Mouse (Mus musculus) small intestine, adult 2 months (tissue): ENCODE measurements around the gene Zfp804a. TPM values are rescaled to one million over a fixed set of nuclear protein-coding genes. Genes with fewer than 3 reads are reported as not detected.

Source experiments
- H3K27ac ChIP-seq: fragments of 200-500 bp; 2 replicates; pipeline ENCODE4 v1.5.1; 2012; ENCODE audit warnings: low read depth, low read length, control low read depth, inconsistent platforms; ENCODE audit not compliant: insufficient read depth
- H3K27me3 ChIP-seq: fragments of 200-500 bp; 2 replicates; pipeline ENCODE4 v1.6.1; 2012; ENCODE audit warnings: mild to moderate bottlenecking, moderate library complexity, low read length, inconsistent platforms; ENCODE audit not compliant: control insufficient read depth, insufficient read depth
- H3K36me3 ChIP-seq: fragments of 200-500 bp; 2 replicates; pipeline ENCODE4 v1.6.1; 2012; ENCODE audit warnings: mild to moderate bottlenecking, low read length, control low read depth, inconsistent platforms; ENCODE audit not compliant: control insufficient read depth, insufficient read depth
- H3K4me1 ChIP-seq: fragments of 200-500 bp; 2 replicates; pipeline ENCODE4 v1.6.1; 2012; ENCODE audit warnings: low read length, inconsistent platforms, mixed read lengths; ENCODE audit not compliant: control insufficient read depth, insufficient read depth, insufficient read length
- H3K4me3 ChIP-seq: fragments of 200-500 bp; 2 replicates; pipeline ENCODE4 v1.5.1; 2012; ENCODE audit warnings: low read depth, mild to moderate bottlenecking, control low read depth, inconsistent platforms, low read length, moderate library complexity
- CTCF ChIP-seq: fragments of 200-500 bp; IDR thresholded peaks from 2 replicates; pipeline ENCODE4 v1.5.1; 2012; ENCODE audit warnings: low read depth, mild to moderate bottlenecking, control low read depth, inconsistent platforms, low read length, moderate library complexity, mixed read lengths; ENCODE audit not compliant: insufficient replicate concordance, insufficient read length; ENCODE audit errors: extremely low read depth
- POLR2A ChIP-seq: fragments of 200-500 bp; IDR thresholded peaks from 2 replicates; pipeline ENCODE4 v1.6.1; 2012; ENCODE audit warnings: low read depth, mild to moderate bottlenecking, control low read depth, inconsistent platforms, low read length, moderate library complexity
- WGBS: fragments of 180-500 bp; shearing (Covaris S2); methylation state at CpG from one replicate; pipeline ENCODE4 v1.1.7; 2018; 5-methylcytosine and 5-hydroxymethylcytosine counted together
- polyA plus RNA-seq: library from polyadenylated mRNA; depleted of rRNA; stranded (reverse); fragments of >200 nt; gene quantifications from 2 replicates; pipeline ENCODE4 v1.2.3, GENCODE M21; 2012; rRNA removed

The Zfp804a gene
- polyA plus RNA-seq: 0.04 and 0.14 TPM in 2 replicates

- TF ChIP-seq POLR2A (no peak), CTCF (no peak)
- 5% methylated on average over 82 of the region's 82 CpGs for WGBS
- H3K4me3 ChIP-seq: no peak within 1 kb of the TSS; the same call in 1 of the 2 replicates
Observed at GRCm38 (mm10) chr2:82053185-82053891, at the start of gene Zfp804a. Gene Zfp804a (plus strand): TSS chr2:82053222.

GRCm38 (mm10) chr2:82051635-82052034 is 1.4 kb upstream of the Zfp804a start:
- WGBS: 70% methylated on average over 4 of the region's 4 CpGs
- no peak for TF ChIP-seq CTCF
- TF ChIP-seq POLR2A: no peak
- peaks cover 13% of the 10 kb centered on the region for H3K27me3 ChIP-seq
- H3K4me1 ChIP-seq: no peaks in the 10 kb centered on the region
- H3K36me3 ChIP-seq: no peaks in the 10 kb centered on the region
- no peak overlapping the region for H3K27ac ChIP-seq
- no peak overlapping the region for H3K4me3 ChIP-seq

More at GRCm38 (mm10) chr2:82053185-82053891, at the start of gene Zfp804a:
- Histone ChIP-seq H3K27ac (no peak within 1 kb of the TSS), H3K4me1 (no peaks in the 10 kb centered on the region), H3K36me3 (no peaks in the 10 kb centered on the region), H3K27me3 (peaks cover 13% of the 10 kb centered on the region)

- no peak overlapping the region for H3K4me3 ChIP-seq
- no peak overlapping the region for H3K27ac ChIP-seq
- peaks cover 13% of the 10 kb centered on the region for H3K27me3 ChIP-seq
- H3K36me3 ChIP-seq: no peaks in the 10 kb centered on the region
- no peaks in the 10 kb centered on the region for H3K4me1 ChIP-seq
- TF ChIP-seq POLR2A (no peak), CTCF (no peak)
- 8% methylated on average over 34 of the region's 34 CpGs for WGBS
Observed at GRCm38 (mm10) chr2:82052338-82053184, 461 bp upstream of the Zfp804a start.

DNA sequence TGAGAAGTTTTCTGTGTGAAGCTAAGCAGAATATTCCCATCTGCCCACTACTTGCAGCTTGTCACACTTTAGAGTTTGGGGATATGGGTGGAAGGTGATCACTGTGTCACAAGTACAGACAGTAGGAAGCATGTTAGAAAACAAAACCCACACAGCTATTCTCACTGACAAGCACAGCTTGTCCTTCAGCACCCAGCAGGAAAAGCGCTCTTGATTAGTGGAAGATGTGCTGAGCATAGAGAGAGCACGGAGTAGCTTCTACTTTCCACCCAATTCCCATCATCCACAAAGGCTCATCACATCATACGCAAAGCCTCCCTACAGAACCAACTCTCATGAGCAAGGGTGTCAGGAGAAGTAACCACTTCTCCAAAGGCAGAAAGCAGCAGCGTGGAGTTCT is 1.4 kb downstream of the Zfp804a start:
- no peak for TF ChIP-seq CTCF
- TF ChIP-seq POLR2A: no peak
- no peaks in the 10 kb centered on the region for H3K4me1 ChIP-seq

GRCm38 (mm10) chr2:82064671-82065070 is 11.6 kb downstream of the Zfp804a start:
- H3K36me3 ChIP-seq: no peaks in the 10 kb centered on the region
- 27% methylated on average over 5 of the region's 5 CpGs for WGBS
- TF ChIP-seq POLR2A (no peak), CTCF (no peak)

More for the DNA sequence above, 1.4 kb downstream of the Zfp804a start:
- Histone ChIP-seq H3K27ac (no peak overlapping the region), H3K36me3 (no peaks in the 10 kb centered on the region), H3K27me3 (peaks cover 13% of the 10 kb centered on the region), H3K4me3 (no peak overlapping the region)
- 68% methylated on average over 4 of the region's 4 CpGs for WGBS

DNA sequence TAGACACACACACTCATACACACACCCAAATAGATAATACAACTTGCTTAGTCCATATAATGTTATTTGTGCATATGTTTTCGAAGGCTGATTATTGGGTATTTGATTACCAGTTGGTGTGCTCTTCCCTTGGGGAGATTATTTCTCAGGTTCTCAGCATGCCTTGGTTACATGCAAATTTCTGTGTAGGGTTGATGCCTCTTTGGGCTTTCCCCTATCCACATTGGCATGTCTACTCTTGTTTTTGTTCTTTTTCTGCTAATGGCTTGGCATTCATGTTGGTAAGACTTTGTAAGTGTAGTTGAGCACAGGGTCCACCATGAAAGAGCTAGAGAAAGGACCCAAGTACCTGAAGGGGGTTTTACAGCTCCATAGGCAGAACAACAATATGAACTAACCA is 14.9 kb downstream of the Zfp804a start:
- TF ChIP-seq POLR2A (no peak), CTCF (no peak)
- 89% methylated on average over 1 of the region's 1 CpGs for WGBS

More at GRCm38 (mm10) chr2:82064671-82065070, 11.6 kb downstream of the Zfp804a start:
- Histone ChIP-seq H3K4me1 (no peaks in the 10 kb centered on the region), H3K27me3 (no peaks in the 10 kb centered on the region), H3K4me3 (no peak overlapping the region), H3K27ac (no peak overlapping the region)

GRCm38 (mm10) chr2:82069172-82069571 is 16.1 kb downstream of the Zfp804a start:
- H3K27me3 ChIP-seq: no peaks in the 10 kb centered on the region
- no peak overlapping the region for H3K4me3 ChIP-seq
- H3K36me3 ChIP-seq: no peaks in the 10 kb centered on the region
- H3K27ac ChIP-seq: no peak overlapping the region
- WGBS: 61% methylated on average over 1 of the region's 1 CpGs
- TF ChIP-seq CTCF (no peak), POLR2A (no peak)
- H3K4me1 ChIP-seq: no peaks in the 10 kb centered on the region

More for the DNA sequence above, 14.9 kb downstream of the Zfp804a start:
- H3K27me3 ChIP-seq: no peaks in the 10 kb centered on the region
- no peaks in the 10 kb centered on the region for H3K4me1 ChIP-seq
- no peaks in the 10 kb centered on the region for H3K36me3 ChIP-seq
- H3K27ac ChIP-seq: no peak overlapping the region
- H3K4me3 ChIP-seq: no peak overlapping the region
